Mouse (Mus musculus): ENCODE results near the gene Crtc3.

Gene Crtc3

DNA sequence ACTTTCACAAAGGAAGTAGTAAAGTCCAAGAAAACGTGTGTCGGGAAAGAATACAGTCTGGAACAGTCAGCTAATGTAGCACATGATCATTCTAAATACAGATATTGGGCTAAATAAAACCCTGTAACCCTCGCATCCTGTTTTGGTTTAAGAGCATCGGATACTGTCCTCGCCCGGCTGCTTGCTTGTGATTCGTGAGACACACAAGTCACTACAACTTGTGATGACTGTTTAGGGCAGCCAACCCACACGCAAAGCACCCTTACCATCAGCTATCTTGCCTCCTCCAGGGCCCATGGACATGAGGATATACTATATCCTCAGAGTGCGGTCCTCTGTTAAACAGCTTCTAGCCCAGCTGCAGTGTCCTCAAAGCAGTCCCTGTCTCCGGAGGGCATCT is 50.2 kb downstream of the Crtc3 start:
- no peak for DNase-seq

DNA sequence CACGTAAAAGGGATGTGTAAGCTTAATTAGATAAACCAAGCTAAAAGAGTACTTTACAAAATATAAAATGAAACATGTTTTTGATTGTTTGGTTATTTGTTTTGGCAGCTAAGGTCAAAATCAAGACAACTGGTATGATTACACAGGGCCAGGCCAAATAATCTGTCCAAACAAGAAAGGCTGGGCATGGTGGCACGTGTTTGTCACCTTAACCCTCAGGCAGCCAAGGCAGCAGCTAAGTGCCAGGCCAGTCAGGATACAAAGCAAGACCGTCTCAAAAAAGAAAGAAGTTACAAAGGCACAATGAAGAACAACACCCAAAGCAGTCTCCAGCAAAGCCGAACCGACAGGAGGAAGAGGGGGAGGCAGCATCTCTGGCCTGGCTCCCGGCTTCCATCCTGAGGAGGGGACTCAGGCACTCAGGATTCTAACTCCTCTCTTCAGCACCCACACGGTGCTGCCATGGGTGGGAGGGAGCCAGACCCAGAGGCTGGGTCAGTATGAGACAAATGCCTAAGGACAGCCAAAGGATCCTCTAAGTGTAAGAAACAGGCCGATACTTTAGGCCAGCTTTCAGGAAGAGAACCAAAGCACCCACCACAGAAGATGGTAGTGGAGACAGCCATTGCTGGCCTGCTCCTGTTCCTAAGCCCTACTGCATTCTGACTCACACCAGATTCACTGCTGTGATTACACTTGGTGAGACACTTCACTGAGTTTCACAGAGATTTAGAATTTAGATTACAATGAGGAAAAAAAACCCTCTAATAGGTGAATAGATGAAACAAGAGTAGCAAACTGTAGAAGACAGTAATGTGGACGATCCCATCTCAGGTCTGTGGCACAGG is 51.5 kb downstream of the Crtc3 start:
- no peak for DNase-seq

DNA sequence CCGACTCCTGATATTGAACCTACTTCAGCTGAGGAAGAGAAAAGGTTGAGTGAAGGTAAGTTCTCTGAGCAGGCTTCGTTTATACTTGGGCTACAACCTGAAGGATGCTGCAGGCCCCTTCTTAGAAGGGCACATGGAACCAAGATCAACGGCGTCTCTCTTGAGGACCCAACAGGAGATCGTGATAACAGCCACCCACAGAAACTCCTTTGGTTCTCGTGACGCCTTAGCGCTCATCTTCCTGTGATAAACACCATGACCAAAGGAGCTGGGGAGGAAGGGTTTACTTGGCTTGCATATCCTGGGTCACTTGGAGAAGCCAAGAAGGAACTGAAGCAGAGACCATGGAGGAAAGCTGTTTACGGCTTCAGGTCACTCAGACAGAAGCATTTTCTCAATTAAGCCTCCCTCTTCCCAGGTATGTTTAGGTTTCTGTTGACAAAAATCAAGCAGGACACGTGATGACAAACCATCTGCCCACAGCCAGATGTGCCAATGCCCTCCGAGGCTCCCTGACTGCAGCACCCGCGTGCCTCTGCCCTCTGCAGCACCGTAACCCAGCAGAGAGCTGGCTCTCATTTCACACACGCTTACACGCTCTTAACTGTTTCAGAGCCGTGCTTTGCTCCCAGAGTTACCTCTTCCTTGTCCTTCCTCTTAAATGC is 52.3 kb downstream of the Crtc3 start:
- DNase-seq = no peak

DNA sequence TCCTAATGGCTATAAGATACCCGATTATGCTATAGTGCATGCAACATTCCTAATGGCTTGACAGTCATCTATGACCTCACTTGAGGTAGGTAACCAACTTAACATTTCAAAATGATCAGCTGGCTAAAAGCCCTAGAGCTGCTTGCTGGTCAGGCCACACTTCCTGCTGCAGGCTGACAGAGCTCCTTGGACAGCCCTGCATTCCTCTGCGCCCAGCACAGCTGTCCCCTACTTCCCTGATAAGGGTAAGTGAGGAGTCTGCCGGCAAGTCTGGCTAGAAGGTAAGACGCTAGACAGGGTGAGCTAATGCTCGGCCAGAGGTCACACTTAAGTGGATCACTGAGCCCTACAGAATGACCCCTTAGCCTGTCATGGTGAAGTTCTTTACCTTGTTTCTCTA is 52.8 kb downstream of the Crtc3 start:
- peak; percentile 30 to 53 for DNase-seq

DNA sequence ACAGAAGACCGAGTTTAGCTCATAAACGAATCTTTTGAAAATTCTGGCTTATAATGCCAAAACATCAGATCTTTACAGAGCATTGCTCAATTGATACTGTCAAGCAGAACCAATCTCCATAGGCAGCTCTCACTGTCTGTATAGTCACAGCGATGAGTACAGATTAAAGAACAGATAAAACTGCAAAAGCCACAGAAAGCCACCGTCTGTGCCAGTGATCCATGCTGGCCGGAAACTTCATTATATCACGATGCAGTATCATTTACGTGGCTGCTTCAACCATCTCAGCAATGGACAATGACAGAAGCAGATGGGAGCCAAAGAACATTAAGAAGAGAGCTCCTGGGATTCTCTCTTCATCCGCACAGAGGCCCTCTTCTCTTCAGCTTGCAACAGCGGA is 53.9 kb downstream of the Crtc3 start:
- DNase-seq = no peak

DNA sequence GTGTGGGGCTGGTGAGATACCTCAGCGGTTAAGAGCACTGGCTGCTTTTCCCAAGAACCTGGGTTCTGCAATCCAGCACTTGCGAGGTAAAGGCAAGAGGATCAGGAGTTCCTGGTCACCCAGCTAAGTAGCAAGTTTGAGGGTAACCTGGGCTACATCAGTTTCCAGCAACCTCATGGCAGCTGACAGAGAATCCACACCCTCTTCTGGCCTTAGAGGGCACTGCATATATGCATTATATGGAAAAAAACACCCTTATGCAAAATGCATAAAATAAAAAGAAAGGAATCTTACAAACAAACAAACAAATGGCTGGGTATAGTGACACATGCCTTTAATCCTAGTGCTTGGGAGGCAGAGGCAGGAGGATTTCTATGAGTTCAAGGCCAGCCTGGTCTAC is 55.0 kb downstream of the Crtc3 start:
- no peak for DNase-seq

DNA sequence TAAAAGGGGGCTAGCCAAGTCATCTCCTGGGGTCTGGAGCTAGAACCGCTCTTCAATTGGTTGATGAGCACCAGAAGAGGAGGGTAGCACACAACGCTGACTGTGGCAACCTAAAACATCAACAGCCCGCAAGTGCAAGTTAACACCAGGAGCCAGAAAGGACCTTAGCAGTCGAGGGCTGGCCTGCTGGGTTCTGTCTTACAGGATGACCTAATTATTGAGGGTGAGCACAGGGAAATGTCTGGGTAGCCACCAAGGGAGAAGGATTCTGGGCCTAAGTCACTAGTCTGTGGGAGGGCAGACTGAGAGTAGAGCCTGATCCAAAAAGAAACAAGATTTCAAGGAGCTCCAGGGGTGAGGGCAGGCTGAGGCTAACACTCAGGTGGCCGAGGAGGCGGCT is 56.7 kb downstream of the Crtc3 start:
- no peak for DNase-seq

DNA sequence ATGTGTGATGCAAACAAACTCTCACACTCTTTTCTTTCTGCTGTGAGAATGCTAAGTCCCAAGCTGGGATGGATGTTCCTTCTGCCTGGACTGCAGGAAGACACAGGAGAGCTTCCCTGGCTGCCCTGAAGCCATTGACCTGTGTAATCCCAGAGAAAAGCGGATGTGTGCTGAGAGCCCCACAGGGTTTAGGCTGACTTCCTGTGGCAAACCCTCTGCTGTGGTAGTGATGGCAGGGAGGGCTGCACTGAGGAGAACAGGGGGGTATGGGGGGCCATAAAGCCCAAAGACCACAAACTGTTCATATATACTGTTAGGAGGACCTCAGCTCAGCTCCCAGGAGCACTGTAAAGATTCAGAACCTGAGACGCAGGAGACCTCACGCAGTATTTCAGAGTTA is 57.3 kb downstream of the Crtc3 start:
- DNase-seq = no peak

DNA sequence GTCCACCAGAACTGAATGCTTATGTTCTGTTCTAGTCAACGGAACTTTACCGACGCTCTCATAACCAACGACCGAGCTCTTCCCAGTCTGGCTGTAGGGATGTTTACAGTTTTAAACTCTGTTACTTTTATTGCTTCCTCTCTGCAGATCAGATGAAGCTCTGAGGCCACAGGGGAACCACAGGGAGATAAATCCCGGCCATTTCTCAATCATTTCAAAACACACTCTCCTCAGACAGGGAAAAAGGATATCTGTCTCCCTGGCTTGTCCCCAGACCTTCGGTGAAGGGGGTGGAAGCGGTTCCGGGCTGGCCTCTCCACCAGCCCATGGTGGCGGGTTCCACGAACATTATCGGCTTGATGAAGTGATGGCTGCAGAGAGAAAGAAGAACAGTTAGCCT is 59.3 kb downstream of the Crtc3 start:
- peak; percentile 51 to 73 for DNase-seq

DNA sequence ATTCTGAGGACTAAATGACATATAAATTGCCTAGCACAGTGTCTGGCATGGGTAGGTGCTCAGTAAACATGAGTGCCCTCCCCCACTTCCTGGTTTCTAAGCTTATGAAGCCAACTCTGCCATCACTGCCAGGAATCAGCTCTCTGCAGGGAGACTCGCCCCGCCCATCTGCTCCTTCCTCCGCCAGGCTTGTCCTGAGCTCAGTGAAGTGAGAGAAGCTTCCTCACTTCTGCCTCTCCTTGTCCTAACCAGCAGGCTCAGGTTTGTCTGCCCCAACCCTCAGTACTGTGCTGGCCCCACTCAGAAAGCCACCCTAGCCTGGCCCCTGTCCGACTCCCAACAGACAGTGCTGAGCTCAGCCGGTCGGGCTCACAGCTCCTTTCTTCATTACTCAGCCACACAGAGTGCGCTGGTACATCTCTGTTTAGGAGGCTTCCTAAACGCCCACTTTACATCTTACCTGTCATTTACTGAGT is 59.9 kb downstream of the Crtc3 start:
- peak; percentile 85 to 89 for DNase-seq

DNA sequence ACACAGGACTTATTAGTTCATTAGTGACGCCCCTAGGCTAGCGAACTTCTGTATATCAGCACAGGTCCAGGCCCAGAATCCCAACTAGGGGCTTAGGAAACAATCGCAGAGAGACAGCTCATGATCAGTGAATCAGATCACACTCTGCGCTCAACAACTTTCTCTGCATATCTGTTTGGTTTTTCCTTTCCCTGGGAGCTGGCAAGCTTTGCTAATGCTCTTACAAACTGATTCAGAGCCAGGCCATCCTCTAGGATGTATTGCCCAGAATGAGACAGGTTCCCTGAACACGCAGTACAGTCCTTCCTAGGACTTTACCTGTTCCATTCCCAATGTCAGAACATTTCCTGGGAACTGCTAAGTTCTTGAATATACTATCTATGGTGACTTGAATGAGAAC is 61.7 kb downstream of the Crtc3 start:
- no peak for DNase-seq

DNA sequence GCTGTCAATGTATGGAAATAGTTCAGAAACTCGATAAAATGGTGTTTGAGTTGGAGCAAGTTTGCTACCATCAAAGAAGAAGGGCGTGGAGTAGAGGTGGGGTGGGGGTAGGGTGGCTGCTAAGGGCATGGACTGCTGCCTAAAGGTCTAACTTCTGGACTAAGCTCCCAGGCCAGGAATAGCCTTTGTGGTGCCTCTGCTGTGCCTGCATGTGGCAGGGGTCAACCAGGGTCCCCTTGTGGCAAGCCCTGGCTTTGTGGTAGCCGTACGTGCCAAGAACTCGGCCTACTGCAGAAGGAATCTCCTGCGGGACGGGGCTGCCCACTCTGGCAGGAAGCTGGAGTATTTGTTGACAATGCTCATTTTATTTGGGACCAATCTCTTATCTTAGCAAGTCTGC is 62.8 kb downstream of the Crtc3 start:
- no peak for DNase-seq

DNA sequence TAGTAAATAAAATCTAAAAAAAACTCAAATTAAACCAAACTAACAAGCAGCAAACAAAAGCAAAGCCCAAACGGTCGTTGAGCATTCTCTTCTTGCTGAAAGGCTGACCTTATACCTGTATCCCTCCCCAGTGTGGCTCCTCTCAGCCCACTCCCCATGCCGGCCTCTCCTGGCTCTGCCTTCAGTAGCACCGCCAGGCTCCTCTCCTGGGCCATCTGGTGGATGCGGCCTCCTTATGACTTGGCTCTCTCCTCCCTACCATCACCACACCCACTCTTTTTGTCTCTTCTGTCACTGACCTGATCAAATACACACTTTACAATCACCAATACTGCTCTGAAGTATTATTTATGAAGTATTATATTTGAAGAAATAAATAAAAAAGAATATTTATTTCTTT is 65.4 kb downstream of the Crtc3 start:
- no peak for DNase-seq

DNA sequence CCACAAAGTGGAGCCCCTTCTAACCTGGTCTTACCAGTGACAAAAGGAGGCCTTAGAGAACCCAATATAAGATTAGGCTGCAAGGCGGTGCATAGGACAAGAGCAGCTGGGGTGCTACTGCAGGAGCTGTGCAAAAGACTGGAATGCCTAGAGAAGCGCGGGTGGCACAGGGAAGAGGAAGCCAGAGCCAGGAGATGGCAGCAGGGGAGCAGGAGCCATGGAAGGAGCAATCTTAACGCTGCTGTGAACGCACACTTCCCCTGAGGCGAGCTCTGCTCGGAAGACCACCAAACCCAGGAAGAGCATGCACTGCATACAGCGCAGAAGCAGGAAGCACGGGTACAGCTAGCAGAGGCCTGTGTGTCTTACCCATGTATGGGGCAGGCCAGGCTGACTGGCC is 72.6 kb downstream of the Crtc3 start:
- DNase-seq = no peak

DNA sequence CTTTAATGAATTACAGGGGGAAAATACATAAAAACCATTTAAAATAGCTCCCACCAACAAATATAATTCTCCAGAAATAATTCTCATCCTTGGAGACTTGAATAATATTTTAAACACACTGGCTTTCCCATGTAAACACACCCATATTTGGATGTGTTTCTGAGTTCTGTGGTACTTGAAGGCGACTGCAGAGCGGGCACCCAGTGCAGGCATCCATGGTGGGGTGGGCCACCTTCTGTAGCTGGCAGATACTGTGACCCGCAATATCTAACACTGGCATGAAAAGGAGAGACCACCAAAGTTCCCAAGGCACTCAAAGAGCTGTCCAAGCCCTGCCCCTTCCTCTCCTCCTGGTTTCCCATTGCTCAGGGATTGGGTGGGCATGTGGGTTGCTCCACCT is 74.6 kb downstream of the Crtc3 start:
- DNase-seq = no peak

DNA sequence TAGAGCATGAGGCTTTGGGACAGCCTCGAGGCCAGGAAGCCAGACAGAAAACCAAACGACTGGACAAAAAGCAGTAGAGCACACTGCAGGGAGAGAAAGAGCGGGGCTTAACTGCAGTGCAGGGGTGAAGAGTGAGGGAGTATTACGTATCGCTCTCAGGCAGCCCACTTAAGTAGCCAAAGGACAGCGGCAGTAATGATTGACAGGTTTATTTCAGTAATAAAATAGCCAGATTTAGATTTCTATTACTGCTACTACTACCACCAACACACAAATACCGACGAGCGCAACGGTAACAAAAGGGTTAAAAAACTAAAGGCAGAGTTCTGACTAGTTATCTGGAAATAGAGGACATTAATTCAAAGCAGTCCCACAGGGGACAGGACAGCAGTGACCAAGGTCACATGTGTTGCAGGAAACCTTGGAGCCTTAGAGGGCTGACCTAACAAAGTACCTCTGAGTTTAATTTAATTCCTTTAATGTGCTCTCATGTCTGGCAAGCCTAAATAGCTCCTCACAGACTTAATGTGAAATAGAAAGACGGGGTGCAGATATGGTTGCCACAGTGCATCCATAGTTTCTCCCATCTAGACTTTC is 76.4 kb downstream of the Crtc3 start:
- DNase-seq = no peak

DNA sequence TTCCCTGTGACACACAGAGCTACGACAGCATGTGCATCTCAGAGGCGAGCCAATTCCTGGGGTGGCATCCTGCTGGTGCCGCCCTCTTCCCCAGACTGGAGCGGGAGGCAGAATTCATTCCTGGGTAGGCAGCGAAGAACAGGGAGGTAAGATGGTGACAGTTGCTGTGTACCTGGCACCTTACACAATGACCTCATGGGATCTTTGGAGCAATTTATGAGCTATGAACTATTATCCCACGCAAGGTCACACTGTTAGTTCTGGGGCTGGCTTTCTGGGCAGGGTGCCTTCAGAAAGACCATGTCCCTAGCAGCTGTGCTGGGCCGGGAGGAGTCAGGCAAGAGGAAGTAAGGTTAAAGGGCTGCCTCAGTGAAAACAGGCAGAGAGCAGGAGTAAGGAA is 77.0 kb downstream of the Crtc3 start:
- DNase-seq = no peak

DNA sequence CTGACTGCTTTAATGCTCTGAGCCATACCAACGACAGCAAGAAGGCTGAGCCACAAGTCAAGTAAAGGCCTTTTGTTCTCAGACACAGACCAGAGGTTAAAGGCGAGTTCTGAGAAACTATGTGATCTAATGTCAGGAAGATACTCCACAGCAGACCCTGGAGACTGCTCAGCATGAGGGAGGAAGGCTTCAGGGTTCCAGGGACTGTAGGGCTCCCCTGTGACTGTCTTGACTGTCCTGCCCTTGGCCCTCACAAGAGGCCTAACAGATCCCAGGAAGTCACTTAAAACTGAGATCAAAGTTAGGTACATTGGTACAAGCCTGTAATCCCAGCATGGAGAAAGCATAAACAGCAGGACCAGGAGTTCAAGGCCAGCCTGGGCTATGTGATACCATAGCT is 81.2 kb downstream of the Crtc3 start:
- no peak for DNase-seq

DNA sequence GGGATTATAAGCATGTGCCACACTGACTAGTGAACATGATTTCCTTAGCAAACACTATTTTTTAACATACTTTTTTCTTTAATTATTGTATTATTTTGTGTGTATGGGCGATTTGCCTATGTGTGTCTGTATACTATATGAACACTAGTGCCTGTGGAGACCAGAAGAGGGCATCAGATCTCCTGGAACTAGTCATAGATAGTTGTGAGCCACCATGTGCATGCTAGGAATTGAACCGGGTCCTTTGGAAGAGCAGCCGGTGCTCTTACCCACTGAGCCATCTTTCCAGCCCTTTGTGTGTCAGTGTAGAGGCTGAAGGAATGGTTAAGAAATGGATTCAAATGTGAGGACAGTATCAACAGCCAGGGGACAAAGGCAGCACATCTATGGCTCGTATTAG is 82.2 kb downstream of the Crtc3 start:
- DNase-seq = no peak

DNA sequence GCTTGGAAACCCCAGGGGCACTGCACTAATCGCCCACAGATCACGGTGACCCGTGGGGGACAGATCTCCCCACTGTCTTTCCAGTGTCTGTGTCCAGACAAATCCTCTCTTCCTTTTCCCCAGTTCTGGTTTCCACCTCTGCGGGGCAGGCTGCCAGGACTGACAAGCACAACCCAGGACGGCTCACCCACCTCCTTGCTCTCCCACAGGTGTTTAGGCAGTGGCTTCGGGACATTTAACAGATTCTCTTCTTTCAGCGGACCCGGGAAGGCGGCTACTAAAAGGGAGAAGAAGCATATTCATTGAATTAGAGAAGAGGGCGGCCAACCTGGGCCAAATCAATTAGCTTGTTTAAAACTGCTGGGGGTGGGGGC is 83.1 kb downstream of the Crtc3 start:
- DNase-seq = no peak

DNA sequence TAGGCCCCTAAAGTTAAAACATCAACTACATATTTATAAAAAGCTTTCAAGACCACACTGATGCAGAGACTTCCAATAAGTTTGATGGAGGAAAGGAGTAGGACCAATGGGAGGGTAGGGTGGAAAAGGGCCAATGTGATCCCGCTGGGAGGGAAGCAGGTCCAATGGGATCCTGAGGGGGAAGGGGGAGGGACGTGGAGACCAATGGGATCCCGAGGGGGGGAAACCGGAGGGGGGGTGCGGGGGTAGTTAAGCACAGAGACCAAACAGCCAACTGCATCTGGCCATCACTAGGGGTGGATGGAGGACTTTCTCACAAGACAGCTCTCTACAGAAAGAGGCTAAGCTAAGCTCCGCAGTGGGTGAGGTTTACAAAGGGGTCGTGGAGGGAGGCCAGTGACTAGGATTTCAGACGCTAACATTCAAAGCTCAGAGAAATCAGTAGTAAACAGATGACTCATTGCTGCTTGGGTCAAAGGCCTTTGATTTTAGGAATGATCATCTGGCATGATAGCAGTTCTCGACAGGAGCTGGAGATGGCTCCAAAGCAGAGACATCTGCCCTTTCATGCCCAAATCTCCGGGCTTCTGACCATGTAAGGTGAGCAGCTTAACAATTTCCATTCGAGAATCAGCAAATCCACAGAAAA is 83.6 kb downstream of the Crtc3 start:
- peak in 1 of 2 experiments; percentile 34 for DNase-seq

DNA sequence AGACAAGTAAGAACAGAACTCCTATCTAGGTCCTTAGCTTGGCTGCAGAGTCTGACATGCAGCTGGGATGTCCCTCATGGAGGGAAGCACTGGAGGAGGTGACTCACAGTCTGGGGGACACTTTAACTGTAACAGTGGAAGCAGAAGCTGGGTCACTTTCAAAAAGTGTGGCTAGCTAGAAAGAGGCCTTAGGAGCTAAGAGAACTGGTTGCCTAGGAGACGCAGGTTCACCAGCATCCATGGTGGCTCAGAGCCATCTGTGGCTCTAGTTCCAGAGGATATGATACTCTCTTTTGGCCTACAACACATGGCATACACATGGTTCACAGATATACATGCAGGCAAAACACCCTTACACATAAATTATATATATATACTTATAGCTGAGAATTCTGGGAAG is 86.1 kb downstream of the Crtc3 start:
- no peak for DNase-seq

DNA sequence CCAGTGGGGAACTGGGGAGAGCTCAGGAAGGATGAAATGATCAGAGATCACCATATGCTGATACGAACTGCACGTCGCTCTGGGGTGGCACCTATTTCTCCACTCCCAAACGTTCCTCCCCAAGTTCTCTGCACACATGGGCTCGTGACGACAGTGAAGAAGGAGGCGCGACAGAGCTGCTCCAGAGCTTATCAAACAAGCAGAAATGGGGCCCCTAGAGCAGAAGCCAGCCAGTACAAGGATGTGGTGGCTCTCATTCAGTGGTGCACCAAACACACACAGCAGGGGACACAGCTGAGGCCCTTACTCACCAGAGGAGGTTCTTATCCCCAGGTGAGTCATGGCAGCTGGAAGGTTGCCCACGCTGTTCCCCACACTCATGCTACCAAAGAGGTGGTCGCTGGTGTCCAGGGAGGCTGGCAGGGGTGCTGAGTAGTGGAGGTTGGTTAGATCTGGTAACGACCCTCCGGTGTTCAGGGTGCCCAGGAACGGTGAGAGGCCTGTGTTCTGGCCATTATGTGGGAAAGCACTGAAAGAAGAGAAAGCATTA is 90.2 kb downstream of the Crtc3 start:
- DNase-seq = no peak
